Mouse (Mus musculus) left cerebral cortex, postnatal 4 days (tissue): ENCODE results near the gene Dgkb. TPM values are rescaled to one million over a fixed set of nuclear protein-coding genes. Genes with fewer than 3 reads are reported as not detected.

Experiments
- DNase-seq: peaks from one replicate; pipeline ENCODE4 v3.0.0-alpha.2; 2022
- intact Hi-C: fragments of 180-260 bp; cut with DNase I; formaldehyde crosslinking; loops from one replicate; pipeline ENCODE4 v1.15.1; 2025
- total RNA-seq, 2 experiments: library from RNA; stranded (reverse); gene quantifications; 2 replicates each; pipeline ENCODE4 v1.2.3; 2021

The Dgkb gene
- total RNA-seq, 2 experiments from 2014 or later: 22.7 to 24.7 TPM

- intact Hi-C loops: no loop called here
- peak; percentile 41 for DNase-seq
Measured at GRCm38 (mm10) chr12:37988066-37988591, 170.6 kb downstream of the Dgkb start.

DNA sequence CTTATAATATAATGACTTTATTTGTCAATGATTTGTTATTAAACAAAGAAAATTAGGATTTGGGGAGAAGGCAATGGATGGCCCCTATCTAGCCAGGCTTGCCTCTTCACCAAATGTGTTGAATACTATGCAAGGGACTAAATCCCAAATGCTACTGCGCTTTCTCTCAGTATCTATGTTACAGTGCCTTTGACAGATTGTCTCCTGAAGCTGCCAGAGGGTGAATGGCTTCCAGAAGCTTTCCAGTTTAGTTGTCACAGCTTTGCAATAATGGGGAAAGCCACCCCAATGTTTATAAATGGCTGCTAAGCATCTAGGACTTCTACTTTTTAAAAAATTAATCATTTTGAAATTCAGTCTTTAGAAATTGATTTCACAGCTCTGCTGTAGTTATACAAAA is 175.7 kb downstream of the Dgkb start:
- intact Hi-C loops: no loop called here
- DNase-seq: no peak

DNA sequence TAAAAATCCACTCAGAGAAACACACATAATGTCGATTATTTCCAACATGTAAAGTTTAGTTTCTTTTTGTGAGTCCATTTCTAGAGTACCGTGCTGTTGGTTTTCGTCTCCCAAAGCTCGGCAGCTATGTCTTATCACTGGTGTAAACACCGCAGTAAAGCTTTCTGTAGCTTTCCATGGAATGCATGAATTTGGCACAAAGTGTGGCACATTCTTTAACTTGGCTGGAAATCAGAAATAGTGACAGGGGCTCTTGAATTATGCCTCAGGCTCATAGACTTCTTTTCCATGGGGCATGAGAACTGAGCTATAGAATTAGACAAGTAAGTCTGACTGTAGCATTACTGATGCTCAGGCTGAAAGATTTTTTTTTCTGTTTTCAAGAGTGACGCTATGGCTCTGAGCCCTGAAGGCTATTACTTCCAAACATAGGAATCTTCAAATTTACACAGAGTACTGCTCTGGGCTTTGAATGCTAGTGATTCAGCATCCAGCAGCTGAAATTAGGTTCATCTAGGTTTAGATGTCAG is 179.0 kb downstream of the Dgkb start:
- intact Hi-C loops: no loop called here

GRCm38 (mm10) chr12:38017674-38018073 is 200.1 kb downstream of the Dgkb start:
- no peak for DNase-seq
- intact Hi-C loops: no loop called here

More for the DNA sequence above, 179.0 kb downstream of the Dgkb start:
- DNase-seq: no peak

DNA sequence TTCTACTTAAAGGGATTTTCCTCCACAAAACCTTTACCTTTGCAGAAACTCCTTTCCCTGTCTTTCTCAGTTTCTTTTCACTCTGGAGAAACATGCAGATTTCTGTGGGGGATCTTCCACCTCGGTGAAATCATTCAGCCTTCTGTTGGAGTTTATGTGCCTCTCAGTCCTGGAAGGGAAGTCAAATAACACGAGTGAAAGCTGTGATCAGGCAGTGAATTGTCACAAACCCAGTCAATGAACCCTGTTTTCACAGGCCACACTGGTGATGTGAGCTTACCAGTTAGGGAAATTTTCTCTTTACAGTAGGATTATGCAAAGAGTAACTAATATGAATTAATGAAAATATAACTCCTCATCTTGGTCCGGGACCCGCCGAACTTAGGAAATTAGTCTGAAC is 229.7 kb downstream of the Dgkb start:
- intact Hi-C loops: no loop called here
- DNase-seq: no peak

DNA sequence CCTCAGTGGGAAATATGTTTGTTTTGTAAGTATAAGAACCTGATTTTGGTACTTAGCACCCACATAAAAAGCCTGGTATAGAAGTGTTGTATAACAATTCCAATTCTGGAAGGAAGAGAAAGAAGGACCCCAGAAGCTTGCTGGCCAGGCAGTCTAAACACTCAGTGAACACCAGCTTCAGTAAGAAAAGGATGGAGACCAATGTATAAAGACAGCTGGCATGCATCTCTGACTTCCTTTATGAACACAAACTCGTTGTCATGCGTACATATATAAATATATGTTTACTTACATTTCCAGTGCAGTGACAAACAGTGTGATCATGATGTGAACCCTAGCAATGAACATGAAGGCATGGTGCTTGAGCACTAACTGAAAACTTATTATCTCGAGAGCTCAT is 270.7 kb downstream of the Dgkb start:
- intact Hi-C loops: no loop called here
- DNase-seq: no peak

- intact Hi-C loops: loop anchor here (10.0 kb wide), 2 partner anchors 227 to 487 kb away; no protein-coding TSS in a partner anchor
- no peak for DNase-seq
Measured at GRCm38 (mm10) chr12:38111928-38112327, 294.4 kb downstream of the Dgkb start.

DNA sequence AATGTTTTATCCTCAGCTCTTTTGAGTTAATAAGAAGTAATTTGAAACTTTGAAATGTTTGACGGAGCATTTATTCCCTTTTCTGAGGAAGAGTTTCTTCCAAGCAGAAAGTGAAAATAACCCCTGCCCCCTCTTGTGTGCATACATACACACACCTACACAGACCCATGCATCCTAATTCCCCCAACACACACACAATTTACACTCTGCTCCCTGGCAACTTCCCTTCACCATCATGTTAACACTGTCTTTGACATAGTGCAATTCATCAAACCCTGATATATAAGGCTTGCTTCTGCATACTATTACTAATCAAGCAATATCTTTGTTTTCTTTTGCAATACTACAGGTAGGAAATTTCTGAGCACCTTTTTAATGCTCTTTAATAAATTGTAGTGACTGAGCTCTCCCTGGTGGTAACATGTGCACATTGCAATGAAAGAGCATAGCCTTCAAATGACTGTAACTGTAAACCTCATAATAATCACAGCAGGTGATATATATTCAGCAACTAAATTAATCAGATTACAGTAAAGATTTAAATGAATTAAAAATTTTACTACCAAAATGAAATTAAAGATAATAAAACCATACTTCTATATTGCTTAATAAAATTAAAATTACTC is 297.6 kb downstream of the Dgkb start:
- intact Hi-C loops: loop anchor here (5.0 to 10.0 kb wide), 4 partner anchors 230 to 1403 kb away; no protein-coding TSS in a partner anchor
- DNase-seq: no peak

GRCm38 (mm10) chr12:38123524-38123923 is 306.0 kb downstream of the Dgkb start:
- intact Hi-C loops: no loop called here
- DNase-seq: peak; percentile 25

- no peak for DNase-seq
- intact Hi-C loops: no loop called here
Measured at GRCm38 (mm10) chr12:38125297-38125696, 307.8 kb downstream of the Dgkb start.

DNA sequence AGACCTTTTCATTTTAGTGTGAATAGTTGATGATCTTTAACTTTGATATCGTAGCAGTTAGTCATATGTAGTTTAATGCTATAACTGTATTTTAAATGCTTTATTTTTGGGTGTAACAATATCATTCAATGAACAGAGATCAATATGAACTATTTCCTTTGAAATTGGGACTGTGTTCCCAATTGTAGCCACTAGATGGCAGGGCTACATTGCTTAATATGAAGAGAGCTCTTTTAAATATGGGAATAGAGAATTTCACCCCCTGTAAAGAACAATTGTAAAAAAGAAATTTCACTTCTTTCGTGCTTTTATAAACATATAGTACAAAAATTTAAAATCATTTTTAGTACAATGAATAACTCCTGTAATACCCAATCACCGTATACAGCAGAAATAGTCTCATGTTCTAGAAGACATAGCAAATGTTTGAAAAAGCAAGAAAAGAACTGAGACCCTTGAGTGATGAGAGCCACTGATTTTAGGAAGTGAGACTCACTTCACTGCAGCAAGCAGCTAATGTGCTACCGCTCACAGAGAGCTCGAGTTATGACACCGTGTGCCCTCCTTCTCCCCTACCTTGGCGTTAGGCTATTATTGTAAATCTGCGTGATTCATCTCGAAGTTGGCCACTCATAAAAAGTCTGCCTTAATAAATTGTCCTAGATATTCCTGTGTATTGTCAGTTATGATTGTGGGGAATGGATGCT is 312.8 kb downstream of the Dgkb start:
- no peak for DNase-seq

DNA sequence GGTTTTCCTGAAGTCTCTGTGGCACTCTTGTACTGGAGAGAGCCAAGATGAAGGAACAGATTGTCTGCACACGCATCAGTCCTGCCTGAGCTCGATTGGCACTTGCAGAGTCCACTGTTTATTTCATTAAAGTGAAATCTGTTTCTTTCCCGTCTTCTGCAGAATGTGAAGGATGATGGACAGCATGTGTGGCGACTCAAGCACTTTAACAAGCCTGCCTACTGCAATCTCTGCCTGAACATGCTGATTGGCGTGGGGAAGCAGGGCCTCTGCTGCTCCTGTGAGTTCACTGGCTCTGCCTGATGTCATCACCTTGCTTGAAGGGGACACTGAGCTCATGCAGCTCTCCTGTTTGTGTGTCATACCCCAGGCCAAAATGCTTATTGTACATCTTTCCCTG is 318.9 kb downstream of the Dgkb start:
- no peak for DNase-seq
- intact Hi-C loops: loop anchor here (10.0 kb wide), 2 partner anchors 208 to 928 kb away; no protein-coding TSS in a partner anchor

More for the DNA sequence above, 312.8 kb downstream of the Dgkb start:
- intact Hi-C loops: loop anchor here (2.0 to 10.0 kb wide), 3 partner anchors 214 to 1364 kb away; no protein-coding TSS in a partner anchor

- intact Hi-C loops: loop anchor here (10.0 kb wide), 1 partner anchor 645 kb away; no protein-coding TSS in a partner anchor
- DNase-seq: no peak
Measured at GRCm38 (mm10) chr12:38140039-38140438, 322.5 kb downstream of the Dgkb start.

- intact Hi-C loops: no loop called here
- no peak for DNase-seq
Measured at GRCm38 (mm10) chr12:38232665-38233064, 415.1 kb downstream of the Dgkb start.

GRCm38 (mm10) chr12:38268856-38269255 is 451.3 kb downstream of the Dgkb start:
- intact Hi-C loops: no loop called here

GRCm38 (mm10) chr12:38301497-38301896 is 484.0 kb downstream of the Dgkb start:
- peak; percentile 89 for DNase-seq
- intact Hi-C loops: no loop called here

More at GRCm38 (mm10) chr12:38268856-38269255, 451.3 kb downstream of the Dgkb start:
- DNase-seq: no peak

GRCm38 (mm10) chr12:38303841-38304240 is 486.3 kb downstream of the Dgkb start:
- intact Hi-C loops: no loop called here
- DNase-seq: no peak

DNA sequence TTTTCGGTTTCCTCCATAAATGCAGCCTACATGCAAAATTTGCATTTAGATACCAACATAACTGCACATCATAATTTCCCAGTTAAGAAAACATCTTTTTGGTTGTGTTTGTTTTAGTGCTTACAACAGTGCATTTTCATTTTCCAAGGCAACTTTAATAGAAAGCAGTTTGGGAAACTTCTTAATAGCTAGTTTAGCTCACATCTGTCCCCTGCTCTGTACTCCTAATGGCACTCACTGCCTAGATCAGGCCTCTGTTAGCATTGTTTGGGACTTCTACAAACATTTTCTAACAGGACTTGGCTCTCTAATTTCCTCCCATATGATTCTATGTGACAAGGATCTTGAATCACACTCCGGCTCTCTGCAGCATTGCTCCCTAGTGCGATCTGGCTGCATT is 486.7 kb downstream of the Dgkb start:
- intact Hi-C loops: no loop called here
- DNase-seq: no peak

GRCm38 (mm10) chr12:38309885-38310284 is 492.4 kb downstream of the Dgkb start:
- DNase-seq: no peak
- intact Hi-C loops: no loop called here

GRCm38 (mm10) chr12:38327729-38328271 is 510.3 kb downstream of the Dgkb start:
- DNase-seq: no peak
- intact Hi-C loops: no loop called here

- DNase-seq: no peak
- intact Hi-C loops: no loop called here
Measured at GRCm38 (mm10) chr12:38328779-38329178, 511.3 kb downstream of the Dgkb start.
